Mouse (Mus musculus): Measurements from ENCODE around the gene Pld4.

Pld4 gene

GRCm38 (mm10) chr12:112801864-112802846 is 41.7 kb downstream of the Pld4 start, which contains the start of gene Ahnak2:
Gene Ahnak2 (minus strand): TSS chr12:112802657.
- peak; percentile 34 to 71 for DNase-seq

GRCm38 (mm10) chr12:112802917-112803316 is 42.5 kb downstream of the Pld4 start:
- DNase-seq: no peak

DNA sequence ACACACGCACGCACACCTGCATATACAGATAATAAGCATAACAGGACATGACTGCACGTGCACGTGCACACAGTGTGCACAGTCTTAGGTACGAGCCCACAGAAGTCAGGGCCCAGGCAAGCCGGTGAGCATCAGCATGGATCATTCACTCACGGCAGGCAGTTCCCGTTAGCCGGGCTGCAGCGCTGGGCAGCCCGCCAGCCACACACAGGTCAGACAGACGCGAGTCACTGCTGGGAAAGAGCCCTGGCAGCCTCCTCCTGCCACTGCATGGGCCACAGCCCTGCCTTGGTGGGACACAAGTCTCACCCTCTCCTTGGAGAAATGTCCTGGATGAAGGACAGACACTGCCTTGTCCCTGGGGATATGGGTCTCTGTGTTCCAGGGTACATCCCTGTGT is 43.6 kb downstream of the Pld4 start:
- DNase-seq: peak in 1 of 2 experiments; percentile 53

GRCm38 (mm10) chr12:112806044-112806443 is 45.6 kb downstream of the Pld4 start:
- no peak for DNase-seq

- DNase-seq: no peak
These were observed 47.3 kb downstream of the Pld4 start for GRCm38 (mm10) chr12:112807796-112808195.

DNA sequence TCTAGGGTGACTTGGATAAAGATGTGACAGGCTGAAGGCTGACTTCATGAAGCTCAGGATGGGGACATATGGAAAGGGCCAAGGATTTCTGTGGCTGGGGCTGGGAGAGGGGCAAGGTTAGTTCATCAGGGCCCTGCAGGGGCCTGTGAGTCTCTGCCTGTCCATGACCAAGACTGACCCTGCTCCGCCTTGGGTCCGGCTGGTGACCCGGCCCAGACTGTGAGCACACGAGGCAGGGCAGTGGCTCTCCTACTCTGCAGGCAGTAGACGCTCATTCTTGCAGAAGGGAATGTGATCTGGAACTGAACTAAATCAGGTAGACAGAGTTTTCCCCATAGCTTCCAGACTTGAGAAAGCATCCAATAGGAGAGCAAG is 47.7 kb downstream of the Pld4 start:
- DNase-seq: no peak

DNA sequence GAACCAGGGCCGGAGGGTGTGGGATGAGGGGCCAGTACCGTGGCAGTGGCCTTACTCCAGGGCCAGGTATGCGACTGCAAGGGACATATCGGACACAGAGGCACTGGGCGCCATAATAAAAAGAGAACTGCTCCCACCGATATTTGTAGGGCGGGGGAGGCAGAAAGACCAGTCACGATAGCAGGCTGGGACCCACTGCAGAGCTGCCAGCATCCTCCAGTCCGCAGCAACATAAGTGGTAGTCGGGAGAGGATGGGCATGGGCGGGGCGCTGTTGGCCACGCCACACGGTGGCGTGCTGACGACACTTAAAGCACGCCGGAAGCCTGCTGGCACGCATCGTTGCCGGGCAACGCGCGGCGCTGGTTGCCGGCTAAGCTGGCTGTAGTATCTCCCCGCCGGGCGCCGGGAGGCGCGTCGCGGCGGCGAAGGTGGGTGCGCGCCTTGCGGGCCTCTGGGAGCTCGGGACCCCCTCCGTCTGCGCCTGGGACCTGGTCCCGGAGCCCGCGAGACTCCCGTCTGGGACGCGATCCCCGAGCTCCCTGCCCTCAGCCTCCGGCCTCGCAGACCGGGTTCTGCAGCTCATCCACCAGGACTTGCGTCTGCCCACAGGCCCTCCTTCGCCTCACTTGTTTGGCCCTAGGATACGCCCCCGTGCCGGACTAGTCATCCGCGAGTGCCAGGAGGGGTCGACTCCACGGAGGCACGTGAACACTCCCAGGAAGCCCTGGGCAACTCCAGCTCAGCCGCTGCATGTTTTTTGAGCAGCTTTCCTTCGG is 48.3 kb downstream of the Pld4 start, which contains the start of gene Clba1:
Gene Clba1 (plus strand): TSS at position 351 of the 778 bp plus-strand sequence.
- peak; percentile 94 to 95 for DNase-seq

- DNase-seq: peak; percentile 44 to 62
These were observed 49.2 kb downstream of the Pld4 start for GRCm38 (mm10) chr12:112809641-112810040.

DNA sequence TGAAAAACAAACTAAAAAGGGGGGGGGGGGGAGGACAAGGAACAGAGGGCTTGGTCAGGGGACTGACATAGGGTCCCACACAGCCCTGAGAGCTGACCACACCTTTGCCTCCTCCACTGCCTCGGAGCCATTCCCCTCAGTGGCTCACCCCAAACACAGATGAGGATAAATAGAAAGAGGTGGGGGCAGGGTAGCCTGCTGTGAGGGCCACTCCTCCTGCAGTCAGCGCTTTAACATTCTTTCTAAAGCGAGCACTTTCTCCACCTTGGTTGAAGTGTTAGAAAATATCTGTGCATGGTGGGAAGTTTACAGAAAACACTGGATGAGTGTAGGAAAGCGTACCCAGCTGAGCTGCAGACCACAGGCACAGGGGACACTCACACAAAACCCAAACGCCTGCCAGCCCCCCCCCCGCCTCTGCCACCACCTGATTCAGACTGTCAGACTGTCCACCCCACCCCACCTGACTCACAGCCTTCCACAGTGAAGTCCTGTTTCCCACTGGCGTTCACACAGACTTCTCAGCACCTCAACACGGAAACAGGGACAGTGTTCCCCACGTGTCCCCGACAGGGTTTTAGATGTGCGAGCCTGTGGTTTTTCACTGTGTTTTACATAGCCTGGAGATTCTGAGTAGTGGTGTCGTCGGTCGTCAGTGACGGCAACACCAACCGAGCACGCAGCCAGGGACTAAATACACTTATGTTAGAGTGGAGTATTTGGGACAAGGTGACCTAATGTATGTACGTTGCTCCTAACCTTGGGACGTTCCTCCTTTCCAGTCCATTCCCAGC is 49.8 kb downstream of the Pld4 start:
- peak in 1 of 2 experiments; percentile 41 for DNase-seq

GRCm38 (mm10) chr12:112813370-112813769 is 52.9 kb downstream of the Pld4 start:
- DNase-seq: peak; percentile 76 to 90

- DNase-seq: peak; percentile 52 to 83
These were observed 54.4 kb downstream of the Pld4 start for GRCm38 (mm10) chr12:112814682-112815470.

DNA sequence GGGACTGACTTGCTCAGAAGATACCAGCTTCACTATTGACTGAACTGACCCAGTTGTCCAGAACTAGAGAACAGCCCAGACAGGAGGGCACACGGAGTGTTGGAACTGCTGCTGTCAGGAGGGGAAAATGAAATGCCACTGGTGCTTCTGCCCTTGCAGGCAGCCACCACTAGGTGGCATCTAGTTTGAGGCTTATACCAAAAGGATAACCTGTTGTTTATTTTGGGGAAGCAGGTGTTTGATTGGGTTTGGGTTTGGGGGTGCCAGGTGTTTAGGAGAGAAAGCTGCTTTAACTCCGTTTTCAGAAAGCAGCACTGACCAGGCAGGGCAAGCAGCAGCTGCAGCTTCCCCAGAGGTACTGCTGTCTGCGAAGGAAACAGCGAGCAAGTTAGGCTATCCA is 55.8 kb downstream of the Pld4 start:
- peak; percentile 74 to 79 for DNase-seq

DNA sequence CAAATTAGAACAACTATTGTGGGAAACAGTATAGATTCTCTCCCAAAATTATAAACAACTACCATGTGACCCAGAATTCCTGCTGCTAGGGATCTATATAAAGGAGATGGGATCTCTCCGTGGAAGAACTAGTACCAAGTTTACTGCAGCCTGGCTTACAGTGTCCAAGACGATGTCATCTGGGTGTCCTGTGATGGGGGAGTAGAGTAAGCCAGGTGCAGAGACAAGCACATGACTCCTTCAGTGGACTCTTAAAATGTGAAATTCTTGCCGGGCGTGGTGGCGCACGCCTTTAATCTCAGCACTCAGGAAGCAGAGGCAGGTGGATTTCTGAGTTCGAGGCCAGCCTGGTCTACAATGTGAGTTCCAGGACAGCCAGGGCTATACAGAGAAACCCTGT is 56.4 kb downstream of the Pld4 start:
- DNase-seq: peak in 1 of 2 experiments; percentile 15

Measured in kidney, postnatal 25 days (tissue).